Mouse (Mus musculus): ENCODE data around the gene Dnpep. TPM values are rescaled to one million over a fixed set of nuclear protein-coding genes. Genes with fewer than 3 reads are reported as not detected.

The Dnpep gene
- total and polyA plus RNA-seq, 3 experiments: 35.9 to 59.3 TPM; not detected in 1

DNA sequence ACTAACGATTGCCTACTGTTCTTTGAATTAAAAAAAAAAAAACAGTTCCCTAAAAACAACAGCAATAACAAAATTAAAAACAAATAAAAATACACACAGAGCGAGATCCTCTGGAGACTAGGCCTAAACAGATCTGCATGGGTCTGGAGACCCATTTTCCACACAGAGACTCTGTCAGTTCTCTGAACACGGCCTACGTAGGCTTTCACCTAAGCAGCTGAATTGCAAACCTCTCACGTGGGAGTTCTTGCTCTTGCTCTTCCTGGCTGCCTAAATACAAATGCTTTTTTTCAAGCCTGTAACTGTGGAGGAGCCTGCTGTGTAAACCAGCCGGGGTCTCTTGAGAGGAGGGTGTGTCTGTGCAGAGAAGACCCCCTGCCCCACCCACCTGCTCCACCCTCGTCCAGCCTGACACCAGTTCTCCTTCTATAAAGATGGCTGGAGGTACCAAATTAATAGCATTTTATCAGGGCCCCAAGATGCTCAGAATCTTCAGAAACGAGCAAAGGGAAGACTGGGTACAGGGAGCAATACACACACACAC, 27.8 kb downstream of the Dnpep start:
- Histone ChIP-seq H3K79me2 (ENCODE audit: control insufficient read depth, insufficient read depth, low read length, poor library complexity) (no peaks in the 10 kb centered on the region), H3K4me1 (ENCODE audit: control insufficient read depth in 1 of 2, insufficient read depth in 2 of 2, low read length in 2 of 2) (no peaks in the 10 kb centered on the region), H3K27me3 (ENCODE audit: control insufficient read depth in 1 of 2, insufficient read depth in 2 of 2, low read length in 2 of 2) (peaks cover 2 to 7% of the 10 kb centered on the region in 2 experiments; a peak in 3 of 4 replicates), H3K27ac (ENCODE audit: control insufficient read depth, low read depth, low read length) (no peak overlapping the region), H3K36me3 (ENCODE audit: control insufficient read depth in 1 of 2, insufficient read depth in 2 of 2, low read length in 2 of 2) (no peaks in the 10 kb centered on the region), H3K9me3 (replicated peaks; ENCODE audit: insufficient read depth, low read length) (no peaks in the 10 kb centered on the region), H3K4me3 (ENCODE audit: control insufficient read depth in 1 of 2, insufficient read depth in 1 of 2, low read depth in 2 of 2, low read length in 2 of 2) (no peak overlapping the region), H3K9ac (ENCODE audit: control insufficient read depth, low read depth, low read length, poor library complexity, severe bottlenecking) (no peak overlapping the region)
- TF ChIP-seq RCOR1 (IDR thresholded peaks at IDR 0.05; ENCODE audit: low read depth, low read length) (no peak), USF2 (IDR thresholded peaks at IDR 0.05; ENCODE audit: borderline replicate concordance in 1 of 2, insufficient read depth in 1 of 2, low read depth in 1 of 2, low read length in 2 of 2) (no peak), NELFE (IDR thresholded peaks at IDR 0.05; ENCODE audit: low read depth, low read length) (no peak), MXI1 (IDR thresholded peaks at IDR 0.05; ENCODE audit: low read depth, low read length) (no peak), SIN3A (IDR thresholded peaks at IDR 0.05; ENCODE audit: low read length) (no peak), CHD2 (IDR thresholded peaks at IDR 0.05; ENCODE audit: low read length) (no peak), CTCF (IDR thresholded peaks at IDR 0.05 in 2 of 3, conservative IDR thresholded peaks at IDR 0.05 in 1 of 3; ENCODE audit: control insufficient read depth in 1 of 3, insufficient read depth in 1 of 3, low read depth in 2 of 3, low read length in 3 of 3, poor library complexity in 1 of 3, severe bottlenecking in 1 of 3) (no peak), JUND (IDR thresholded peaks at IDR 0.05; ENCODE audit: low read depth, low read length) (no peak), ZC3H11A (IDR thresholded peaks at IDR 0.05; ENCODE audit: low read depth, low read length) (no peak), EP300 (IDR thresholded peaks at IDR 0.05; ENCODE audit: low read depth in 1 of 2, low read length in 2 of 2) (no peak), POLR2A (IDR thresholded peaks at IDR 0.05; ENCODE audit: control insufficient read depth in 1 of 2, insufficient read depth in 1 of 2, low read depth in 1 of 2, low read length in 2 of 2, poor library complexity in 1 of 2) (no peak), KAT2A (conservative IDR thresholded peaks at IDR 0.05; ENCODE audit: low read depth, low read length) (no peak), NRF1 (IDR thresholded peaks at IDR 0.05; ENCODE audit: insufficient read depth, low read depth, low read length, poor library complexity, severe bottlenecking) (no peak), MYC (IDR thresholded peaks at IDR 0.05; ENCODE audit: low read depth, low read length) (no peak), MAX (IDR thresholded peaks at IDR 0.05; ENCODE audit: low read length) (no peak), POLR2AphosphoS5 (IDR thresholded peaks at IDR 0.05; ENCODE audit: borderline replicate concordance, low read depth, low read length) (no peak), ELF1 (IDR thresholded peaks at IDR 0.05; ENCODE audit: low read depth, low read length) (no peak), GABPA (IDR thresholded peaks at IDR 0.05; ENCODE audit: low read depth, low read length) (no peak), UBTF (IDR thresholded peaks at IDR 0.05; ENCODE audit: borderline replicate concordance, insufficient read depth, low read depth, low read length) (no peak)
- no peak for DNase-seq (ENCODE audit: low read depth, low spot score)

DNA sequence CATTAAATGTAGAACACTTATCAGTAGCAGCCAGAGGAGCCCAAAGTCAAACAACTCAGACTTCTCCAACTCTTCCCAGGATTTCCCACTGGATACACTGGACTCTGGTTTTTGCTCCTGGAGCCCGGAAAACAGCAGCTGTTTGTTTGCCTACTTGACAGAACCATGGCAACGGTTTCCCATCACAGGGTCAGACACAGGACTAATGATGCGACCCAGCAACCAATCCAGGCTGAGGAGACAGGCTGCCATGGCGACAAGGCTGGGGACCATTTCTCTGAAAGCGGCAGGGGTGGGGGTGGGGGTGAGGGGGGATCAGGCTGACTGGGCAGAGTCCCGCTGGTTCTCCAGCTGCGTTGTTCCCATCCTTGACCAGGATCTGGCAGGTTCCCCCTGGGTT, 28.4 kb downstream of the Dnpep start:
- H3K27me3 ChIP-seq (ENCODE audit: control insufficient read depth in 1 of 2, insufficient read depth in 2 of 2, low read length in 2 of 2): peaks cover 2 to 10% of the 10 kb centered on the region in 2 experiments; a peak in 3 of 4 replicates
- H3K9ac ChIP-seq (ENCODE audit: control insufficient read depth, low read depth, low read length, poor library complexity, severe bottlenecking): no peak overlapping the region

More for the DNA sequence above, 28.4 kb downstream of the Dnpep start:
- no peaks in the 10 kb centered on the region for H3K4me1 ChIP-seq (ENCODE audit: control insufficient read depth in 1 of 2, insufficient read depth in 2 of 2, low read length in 2 of 2)
- no peak overlapping the region for H3K4me3 ChIP-seq (ENCODE audit: control insufficient read depth in 1 of 2, insufficient read depth in 1 of 2, low read depth in 2 of 2, low read length in 2 of 2)
- H3K79me2 ChIP-seq (ENCODE audit: control insufficient read depth, insufficient read depth, low read length, poor library complexity): no peaks in the 10 kb centered on the region
- TF ChIP-seq POLR2AphosphoS5 (IDR thresholded peaks at IDR 0.05; ENCODE audit: borderline replicate concordance, low read depth, low read length) (no peak), RAD21 (IDR thresholded peaks at IDR 0.05; ENCODE audit: low read depth, low read length) (no peak), UBTF (IDR thresholded peaks at IDR 0.05; ENCODE audit: borderline replicate concordance, insufficient read depth, low read depth, low read length) (no peak), MAFK (IDR thresholded peaks at IDR 0.05; ENCODE audit: borderline replicate concordance, low read depth, low read length) (no peak), CHD2 (IDR thresholded peaks at IDR 0.05; ENCODE audit: low read length) (no peak), GATA1 (IDR thresholded peaks at IDR 0.05; ENCODE audit: low read depth, low read length) (no peak), TCF12 (IDR thresholded peaks at IDR 0.05; ENCODE audit: low read depth, low read length) (no peak), JUND (IDR thresholded peaks at IDR 0.05; ENCODE audit: low read depth, low read length) (no peak), ZMIZ1 (IDR thresholded peaks at IDR 0.05; ENCODE audit: low read depth, low read length) (no peak), CTCF (IDR thresholded peaks at IDR 0.05 in 2 of 3, conservative IDR thresholded peaks at IDR 0.05 in 1 of 3; ENCODE audit: control insufficient read depth in 1 of 3, insufficient read depth in 1 of 3, low read depth in 2 of 3, low read length in 3 of 3, poor library complexity in 1 of 3, severe bottlenecking in 1 of 3) (no peak), MAZ (IDR thresholded peaks at IDR 0.05; ENCODE audit: low read depth, low read length) (no peak), NRF1 (IDR thresholded peaks at IDR 0.05; ENCODE audit: insufficient read depth, low read depth, low read length, poor library complexity, severe bottlenecking) (no peak), CHD1 (IDR thresholded peaks at IDR 0.05; ENCODE audit: low read depth, low read length) (no peak), ZNF384 (IDR thresholded peaks at IDR 0.05; ENCODE audit: low read depth, low read length) (no peak), USF1 (IDR thresholded peaks at IDR 0.05; ENCODE audit: low read depth, low read length) (no peak)
- no peaks in the 10 kb centered on the region for H3K36me3 ChIP-seq (ENCODE audit: control insufficient read depth in 1 of 2, insufficient read depth in 2 of 2, low read length in 2 of 2)
- H3K9me3 ChIP-seq (replicated peaks; ENCODE audit: insufficient read depth, low read length): no peaks in the 10 kb centered on the region
- no peak overlapping the region for H3K27ac ChIP-seq (ENCODE audit: control insufficient read depth, low read depth, low read length)
- no peak for DNase-seq (ENCODE audit: low read depth, low spot score)

Data from MEL (cell line).